Mouse (Mus musculus) embryo, embryonic 11 days (tissue): ENCODE measurements around the gene Upf1.
A peak's percentile ranks its signal among the peaks of the same experiment; 100 is the strongest.

Experiments
- DNase-seq: peaks from one replicate; pipeline ENCODE4 v3.0.0-alpha.2; 2015

Upf1 gene

GRCm38 (mm10) chr8:70356111-70356510 lies 3.0 kb upstream of the Upf1 start:
- no peak for DNase-seq

- DNase-seq, result no peak
Observed at GRCm38 (mm10) chr8:70354004-70354403, 926 bp upstream of the Upf1 start.

GRCm38 (mm10) chr8:70352657-70353151 lies 374 bp downstream of the Upf1 start:
- DNase-seq, result no peak

- no peak for DNase-seq
Observed at GRCm38 (mm10) chr8:70352000-70352384, 1.1 kb downstream of the Upf1 start.

GRCm38 (mm10) chr8:70351035-70351999 lies 1.8 kb downstream of the Upf1 start:
- no peak for DNase-seq

- no peak for DNase-seq
Observed at GRCm38 (mm10) chr8:70347860-70348420, 5.1 kb downstream of the Upf1 start.

GRCm38 (mm10) chr8:70347443-70347842 lies 5.6 kb downstream of the Upf1 start:
- no peak for DNase-seq

- no peak for DNase-seq
Observed at GRCm38 (mm10) chr8:70344279-70344678, 8.8 kb downstream of the Upf1 start.

GRCm38 (mm10) chr8:70343696-70344095 lies 9.4 kb downstream of the Upf1 start:
- DNase-seq, result peak; percentile 56

- peak; percentile 48 for DNase-seq
Observed at GRCm38 (mm10) chr8:70343076-70343475, 10.0 kb downstream of the Upf1 start.

- no peak for DNase-seq
Observed at GRCm38 (mm10) chr8:70342007-70342406, 11.1 kb downstream of the Upf1 start.

GRCm38 (mm10) chr8:70340659-70341058 lies 12.4 kb downstream of the Upf1 start:
- DNase-seq, result no peak

- no peak for DNase-seq
Observed at GRCm38 (mm10) chr8:70338931-70339330, 14.1 kb downstream of the Upf1 start.

- DNase-seq, result no peak
Observed at GRCm38 (mm10) chr8:70332878-70333202, 20.2 kb downstream of the Upf1 start.

GRCm38 (mm10) chr8:70332070-70332877 lies 20.8 kb downstream of the Upf1 start:
- DNase-seq, result peak; percentile 90

- peak; percentile 34 for DNase-seq
Observed at GRCm38 (mm10) chr8:70331526-70331925, 21.6 kb downstream of the Upf1 start.

- DNase-seq, result peak; percentile 87
Observed at GRCm38 (mm10) chr8:70330741-70331364, 22.2 kb downstream of the Upf1 start.

GRCm38 (mm10) chr8:70329835-70330740 lies 23.0 kb downstream of the Upf1 start:
- DNase-seq, result peak; percentile 58

GRCm38 (mm10) chr8:70329124-70329834 lies 23.8 kb downstream of the Upf1 start, which contains the start of gene Gdf1:
TSS of gene Gdf1 (plus strand) at chr8:70329817.
- peak; percentile 63 for DNase-seq

- DNase-seq, result no peak
Observed at GRCm38 (mm10) chr8:70327512-70327911, 25.6 kb downstream of the Upf1 start.

- DNase-seq, result no peak
Observed at GRCm38 (mm10) chr8:70323716-70324115, 29.4 kb downstream of the Upf1 start.
